Mouse (Mus musculus) kidney, postnatal 4 days (tissue): ENCODE measurements at regions not wholly inside any gene's neighbourhood (a gene's known extent, or its start where the extent isn't known, plus 50 kb on each side); places are given as distances from the start of the nearest gene placed in this dataset.

Experiments used
- DNase-seq, 2 experiments: peaks; one replicate each; pipeline ENCODE4 v3.0.0; 2021; ENCODE audit warnings: mixed read lengths in 2 of 2

GRCm38 (mm10) chr5:144621967-144622366 lies 76.3 kb downstream of the Nptx2 start:
- DNase-seq: no peak

GRCm38 (mm10) chr5:144623358-144623757 lies 77.7 kb downstream of the Nptx2 start:
- peak in 1 of 2 experiments; percentile 10 for DNase-seq

- DNase-seq: no peak
Observed at GRCm38 (mm10) chr5:144632295-144632694, 86.6 kb downstream of the Nptx2 start.

GRCm38 (mm10) chr5:144638631-144639030 lies 92.9 kb downstream of the Nptx2 start:
- DNase-seq: peak; percentile 49 to 51

GRCm38 (mm10) chr5:144639639-144640038 lies 93.9 kb downstream of the Nptx2 start:
- DNase-seq: no peak

- no peak for DNase-seq
Observed at GRCm38 (mm10) chr5:144642766-144643165, 97.1 kb downstream of the Nptx2 start.

GRCm38 (mm10) chr5:144643438-144643837 lies 97.7 kb downstream of the Nptx2 start:
- no peak for DNase-seq

GRCm38 (mm10) chr5:144645367-144645766 lies 99.7 kb downstream of the Nptx2 start:
- no peak for DNase-seq

GRCm38 (mm10) chr5:144647311-144648104 lies 101.8 kb downstream of the Nptx2 start:
- DNase-seq: no peak

- peak in 1 of 2 experiments; percentile 22 for DNase-seq
Observed at GRCm38 (mm10) chr5:144652231-144652630, 106.5 kb downstream of the Nptx2 start.

GRCm38 (mm10) chr5:144662031-144662430 lies 99.6 kb downstream of the Tmem130 start:
- DNase-seq: no peak

GRCm38 (mm10) chr5:144663981-144664380 lies 97.6 kb downstream of the Tmem130 start:
- DNase-seq: no peak

- no peak for DNase-seq
Observed at GRCm38 (mm10) chr5:144664571-144665295, 96.9 kb downstream of the Tmem130 start.

GRCm38 (mm10) chr5:144668060-144668459 lies 93.6 kb downstream of the Tmem130 start:
- no peak for DNase-seq

GRCm38 (mm10) chr5:144678815-144679750 lies 82.5 kb downstream of the Tmem130 start:
- DNase-seq: no peak

- DNase-seq: no peak
Observed at GRCm38 (mm10) chr5:144684184-144684583, 77.4 kb downstream of the Tmem130 start.
